In the genomic region with DNA sequence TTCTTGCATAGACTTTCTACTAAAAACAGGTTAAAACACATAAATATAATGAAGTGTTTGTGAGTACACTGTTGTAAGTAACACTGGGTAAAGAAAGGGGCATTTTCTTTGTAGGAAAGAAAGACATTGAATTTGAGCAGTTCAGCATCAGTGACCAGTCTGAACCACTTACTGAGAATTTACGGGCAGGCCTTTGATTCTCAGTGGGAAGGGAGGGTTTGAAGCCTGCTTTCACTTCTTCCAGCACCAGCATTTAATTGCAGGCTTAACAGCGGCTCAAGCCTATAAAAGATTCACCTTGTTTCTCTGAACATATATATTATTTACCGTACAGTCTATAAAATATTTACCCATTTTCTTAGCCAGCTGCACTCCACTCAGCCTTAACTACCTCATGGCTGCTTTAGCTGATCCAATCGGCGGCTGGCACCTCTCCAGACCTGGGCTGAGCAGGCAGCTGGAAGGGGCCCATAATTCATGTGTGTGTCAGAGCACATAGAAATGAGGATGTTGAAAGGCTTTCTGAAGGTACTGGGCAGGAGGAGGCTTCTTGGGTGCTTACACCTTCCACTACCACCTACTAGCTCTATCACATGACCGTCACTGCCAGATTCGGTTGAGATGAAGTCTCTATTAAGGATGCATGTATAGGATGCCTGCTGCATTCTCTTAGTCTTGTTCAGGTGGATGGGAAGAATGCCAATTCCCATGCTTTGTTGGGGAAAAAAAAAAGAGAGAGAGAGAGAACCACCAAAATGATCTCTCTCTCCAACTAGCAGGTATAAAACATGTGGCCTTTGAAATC, we compare ENCODE assay signal across 9 mouse cellular contexts. TPM values are rescaled to one million over a fixed set of nuclear protein-coding genes. Genes with fewer than 3 reads are reported as not detected.
DNase-seq lines count a peak whose midpoint lies in the region; ATAC-seq lines count a peak whose summit lies in the region.
"Had no signal": no experiment of that assay in that cellular context is flagged by ENCODE, and none has a peak within 500 bp of the region (broad histone marks: within the 10 kb centered on the region; RNA-seq: fewer than 3 reads in every experiment).

No protein-coding gene starts in this region.

- ATAC-seq in limb, embryonic 11.5 days (ENCODE audit: insufficient number of reproducible peaks, low FRiP score, low TSS enrichment, low read depth), result peak; percentile 95
- ATAC-seq in cerebellum, adult (ENCODE audit: insufficient number of reproducible peaks, low FRiP score, low TSS enrichment), result no peak

- H3K4me2 ChIP-seq in limb, embryonic 11.5 days (ENCODE audit: low read depth, severe bottlenecking), result no peak overlapping the region
- H3K4me2 ChIP-seq: liver, embryonic 15.5 days had no signal

- H3K27me3 ChIP-seq in limb, embryonic 11.5 days (ENCODE audit: control insufficient read depth, insufficient read depth, low read length), result no peaks in the 10 kb centered on the region
- H3K27me3 ChIP-seq: liver, embryonic 15.5 days had no signal

- no peak overlapping the region for H3K9ac ChIP-seq in limb, embryonic 11.5 days (ENCODE audit: low read length)
- H3K9ac ChIP-seq: liver, embryonic 15.5 days had no signal

- 33% methylated on average over 7 of the region's 7 CpGs for WGBS in limb, embryonic 11.5 days

- no peaks in the 10 kb centered on the region for H3K4me1 ChIP-seq in limb, embryonic 11.5 days (ENCODE audit: control insufficient read depth, insufficient read depth, low read length)
- H3K4me1 ChIP-seq: liver, embryonic 15.5 days had no signal

- no peak overlapping the region; the same call in 1 of the 2 replicates for H3K27ac ChIP-seq in limb, embryonic 11.5 days (replicated peaks; ENCODE audit: low read depth, low read length)
- H3K27ac ChIP-seq: liver, embryonic 15.5 days had no signal

- DNase-seq in cerebellum, postnatal 25 days, result peak; percentile 12 to 42
- DNase-seq in cerebellum, adult 11 months, result no peak
- peak; percentile 68 for DNase-seq in urinary bladder, postnatal 14 days (ENCODE audit: low spot score)
- no peak for DNase-seq in urinary bladder, adult 2 months (ENCODE audit: low spot score)
- DNase-seq in limb, embryonic 11.5 days (ENCODE audit: low spot score), result peak; percentile 73
- peak; percentile 20 to 78 for DNase-seq in urinary bladder, postnatal 4 days (ENCODE audit: low spot score in 2 of 2)
- no peak for DNase-seq in heart, postnatal 4 days

- no peak overlapping the region for H3K4me3 ChIP-seq in limb, embryonic 11.5 days (ENCODE audit: low read depth, low read length)
- H3K4me3 ChIP-seq: liver, embryonic 15.5 days had no signal

- no peaks in the 10 kb centered on the region for H3K9me3 ChIP-seq in limb, embryonic 11.5 days (ENCODE audit: control insufficient read depth, low read length)
- H3K9me3 ChIP-seq: liver, embryonic 15.5 days had no signal

- no peaks in the 10 kb centered on the region for H3K36me3 ChIP-seq in limb, embryonic 11.5 days (ENCODE audit: control insufficient read depth, insufficient read depth, low read length)
- H3K36me3 ChIP-seq: liver, embryonic 15.5 days had no signal

RNA-seq across cellular contexts. Expression of gene Fggy, which starts 50.0 kb away (rescaled TPM):
- 7.8 and 9.1 TPM in 2 replicates for polyA plus RNA-seq in urinary bladder, adult 2 months (2012; rRNA removed)
- polyA plus RNA-seq in limb, embryonic 11.5 days (2014; fragmentation: Nextera tagmentation; extraction: Ambion mirVana), result 8.4 and 9.8 TPM in 2 replicates
- total RNA-seq in heart, postnatal 4 days (2021), result 1 to 10 TPM; 7.5 to 8.3 TPM

Comparison
In these comparisons a context has a peak if more than half of its experiments do, and no peak if none do; other contexts are left out.
1. DNase-seq: peak in cerebellum, postnatal 25 days (2 of 2), urinary bladder, postnatal 14 days (single experiment), limb, embryonic 11.5 days (single experiment) and urinary bladder, postnatal 4 days (2 of 2); none in cerebellum, adult 11 months (single experiment), urinary bladder, adult 2 months (single experiment) and heart, postnatal 4 days (single experiment).